Mouse (Mus musculus): Measurements from ENCODE around the gene Bod1l. TPM values are rescaled to one million over a fixed set of nuclear protein-coding genes. Genes with fewer than 3 reads are reported as not detected.

Bod1l gene
- total RNA-seq, 2 experiments from 2014 or later: 21.8 to 30.2 TPM

DNA sequence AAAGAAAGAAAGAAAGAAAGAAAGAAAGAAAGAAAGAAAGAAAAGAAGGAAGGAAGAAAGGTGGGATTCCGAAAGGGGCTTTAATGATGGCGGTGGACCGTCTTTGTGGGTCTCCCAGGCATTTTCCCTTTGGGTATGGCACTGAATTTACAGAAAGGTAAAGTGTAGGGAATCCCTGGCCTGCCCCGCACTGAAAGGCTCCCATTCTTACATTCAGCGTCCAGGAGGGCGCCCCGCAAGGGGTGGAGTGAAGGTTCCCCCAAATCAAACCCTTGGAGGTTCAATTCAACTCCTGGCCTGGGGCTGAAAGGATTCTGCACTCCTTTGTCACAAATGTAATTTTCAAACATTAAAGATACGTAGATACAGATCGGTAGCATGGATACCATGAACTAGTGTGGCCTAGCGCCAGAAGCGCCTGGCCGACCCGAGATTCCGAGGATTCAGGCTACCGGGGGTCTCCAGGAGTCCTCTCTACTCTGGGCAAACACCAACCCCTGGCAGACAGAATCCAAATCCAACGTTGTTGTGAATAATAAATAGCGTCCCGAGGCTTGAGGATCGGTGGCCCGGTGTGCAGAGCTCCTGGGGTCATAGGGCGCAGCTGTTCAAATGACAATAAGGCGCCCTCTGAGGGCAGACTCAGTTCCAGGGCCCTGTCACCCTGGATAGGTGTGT lies 83.1 kb downstream of the Bod1l start:
- no peak for DNase-seq (ENCODE audit: low spot score in 2 of 2)

- no peak for DNase-seq (ENCODE audit: low spot score in 2 of 2)
These were observed 84.0 kb downstream of the Bod1l start for GRCm38 (mm10) chr5:41760071-41760470.

DNA sequence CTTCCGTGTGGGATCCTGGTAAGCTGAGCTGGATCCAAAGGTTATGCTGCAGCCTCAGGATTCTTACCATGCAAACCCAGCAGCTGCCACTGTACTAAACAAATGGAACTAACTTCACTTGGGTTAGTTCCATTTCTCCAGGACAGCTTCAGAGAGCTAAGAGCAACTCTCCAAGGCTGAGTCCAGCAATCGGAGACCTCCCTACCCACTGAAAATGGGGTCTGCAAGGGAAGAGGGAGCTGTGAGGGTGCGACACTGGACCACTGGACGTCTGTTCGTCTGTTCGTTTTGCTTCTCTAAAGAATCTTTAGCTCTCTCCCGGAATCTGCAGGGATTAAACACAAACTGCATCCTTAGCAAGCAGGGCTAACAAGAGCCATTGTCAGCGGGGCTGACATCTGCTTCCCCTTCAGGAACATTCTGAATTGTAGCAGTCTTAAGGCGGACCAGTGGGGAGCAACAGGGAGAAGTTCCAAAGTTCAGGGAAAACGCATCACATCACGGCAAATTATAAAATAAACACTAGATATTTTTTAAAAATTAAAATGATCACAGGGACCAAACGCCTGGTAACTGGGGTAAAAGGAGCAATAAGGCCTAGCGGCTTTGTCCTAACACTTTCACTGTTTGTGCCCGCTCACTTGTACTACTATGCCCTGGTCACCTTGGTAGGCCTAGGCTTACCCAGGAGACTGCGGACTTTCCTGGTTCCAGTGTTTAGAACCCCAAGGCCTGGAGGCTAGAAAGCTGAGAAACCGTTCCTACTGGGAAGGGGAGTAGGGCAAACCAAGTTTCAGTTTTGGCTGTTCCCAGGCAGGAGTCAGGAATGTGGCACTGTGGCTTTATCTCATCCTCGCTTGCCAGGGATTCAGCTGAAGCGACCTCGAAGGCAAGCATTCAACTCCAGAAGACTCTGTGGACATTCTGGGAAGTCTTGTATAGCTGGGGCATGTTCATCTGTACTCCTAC lies 85.2 kb downstream of the Bod1l start:
- DNase-seq (ENCODE audit: low spot score in 2 of 2): no peak

- no peak for DNase-seq (ENCODE audit: low spot score in 2 of 2)
These were observed 86.8 kb downstream of the Bod1l start for GRCm38 (mm10) chr5:41757338-41757737.

DNA sequence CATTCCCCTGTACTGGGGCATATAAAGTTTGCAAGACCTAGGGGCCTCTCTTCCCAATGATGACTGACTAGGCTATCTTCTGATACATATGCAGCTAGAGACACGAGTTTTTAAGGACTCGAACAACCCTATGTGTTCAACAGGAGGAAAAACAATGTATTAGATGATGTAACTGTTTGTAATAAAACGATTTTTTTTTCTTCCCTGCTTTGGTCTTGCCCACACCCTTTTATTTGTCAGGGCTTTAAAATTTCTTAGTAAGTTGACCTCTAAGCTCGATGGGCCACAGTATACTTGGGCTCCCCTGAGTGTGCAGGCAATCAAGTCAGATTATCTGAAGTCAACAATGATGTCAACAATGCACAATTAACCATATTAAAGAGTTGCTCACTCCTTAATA lies 87.7 kb downstream of the Bod1l start:
- no peak for DNase-seq (ENCODE audit: low spot score in 2 of 2)

- DNase-seq (ENCODE audit: low spot score in 2 of 2): no peak
These were observed 88.6 kb downstream of the Bod1l start for GRCm38 (mm10) chr5:41755373-41755960.

GRCm38 (mm10) chr5:41754836-41755235 lies 89.3 kb downstream of the Bod1l start:
- DNase-seq (ENCODE audit: low spot score in 2 of 2): no peak

- DNase-seq (ENCODE audit: low spot score in 2 of 2): no peak
These were observed 89.8 kb downstream of the Bod1l start for GRCm38 (mm10) chr5:41754226-41754775.

DNA sequence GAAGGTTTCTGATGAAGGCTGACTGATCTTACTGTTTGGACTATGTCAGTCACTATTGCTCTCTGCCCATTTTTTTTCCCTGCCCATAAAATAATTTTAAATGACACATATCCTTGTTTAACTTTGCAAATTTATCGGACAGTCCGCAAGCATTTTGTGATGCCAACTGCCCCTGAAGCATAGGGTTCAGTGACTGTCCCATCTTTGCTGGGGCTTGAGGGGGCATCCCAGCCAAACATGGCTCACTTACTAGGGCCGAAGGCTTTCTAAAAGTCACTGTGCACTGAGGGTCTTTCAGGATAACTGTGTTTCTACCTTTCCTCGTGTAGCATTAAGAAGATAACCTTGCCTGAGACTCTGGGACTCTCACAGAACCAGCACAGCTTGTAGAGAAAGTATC lies 91.4 kb downstream of the Bod1l start:
- no peak for DNase-seq (ENCODE audit: low spot score in 2 of 2)

DNA sequence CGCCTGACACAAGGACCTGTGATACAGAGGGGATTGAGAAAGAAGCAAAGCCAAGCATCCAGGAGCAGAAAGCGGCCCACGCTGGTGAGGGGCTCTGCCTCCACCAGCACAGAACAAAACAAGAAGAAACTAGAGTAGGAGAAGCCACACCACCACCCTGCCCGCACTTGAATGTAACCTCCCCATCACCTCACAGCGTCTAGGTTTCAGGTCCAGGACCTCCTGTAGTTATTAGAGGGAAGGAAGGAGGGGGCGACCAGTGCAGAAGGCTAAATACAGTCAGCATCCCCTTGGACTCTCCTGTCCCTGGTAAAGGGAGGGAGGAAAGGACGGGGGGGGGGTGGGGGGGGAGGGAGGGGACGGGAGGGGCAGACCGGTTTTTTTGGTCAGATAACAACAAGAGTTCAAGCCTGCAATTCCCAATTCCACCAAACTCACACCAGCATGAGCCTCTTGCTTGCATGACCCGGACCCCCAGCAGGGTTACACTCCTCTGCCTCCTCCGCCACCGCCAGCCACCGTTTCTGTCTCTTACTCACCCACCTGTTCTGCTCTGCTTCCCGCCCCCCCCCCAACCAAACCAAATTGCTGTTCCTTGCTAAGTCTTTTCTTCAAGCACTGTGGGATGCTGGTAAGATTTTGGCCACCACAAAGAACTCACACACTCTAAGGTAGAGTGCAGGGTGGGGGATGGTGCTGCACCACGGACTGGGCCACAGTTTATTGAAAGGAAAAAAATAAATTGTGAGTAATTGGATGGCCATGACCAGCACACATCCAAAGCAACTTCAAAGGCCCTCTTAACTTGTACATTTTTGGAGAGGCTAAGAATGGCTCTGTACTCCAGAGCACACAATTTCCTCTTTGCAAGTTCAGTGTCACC lies 99.0 kb downstream of the Bod1l start:
- DNase-seq (ENCODE audit: low spot score in 2 of 2): no peak

DNA sequence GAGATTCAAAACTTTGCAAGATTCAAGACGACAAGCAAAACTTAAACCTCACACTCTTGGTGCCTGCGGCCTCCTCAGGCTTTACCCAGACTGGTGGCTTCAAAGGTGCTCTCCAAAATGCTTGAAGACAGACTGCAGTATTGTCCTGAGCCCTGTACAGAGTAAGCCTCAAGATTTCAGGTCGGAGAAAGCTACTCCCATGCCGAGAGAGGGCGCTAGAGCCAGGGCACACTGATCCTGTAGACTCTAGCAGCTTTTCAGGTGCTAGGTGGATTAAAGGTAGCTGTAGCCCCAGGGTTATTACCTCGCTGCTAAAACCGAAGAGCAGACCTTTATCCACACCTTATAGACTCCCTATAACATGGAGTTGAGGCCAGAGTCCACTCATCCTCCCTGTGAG lies 99.9 kb downstream of the Bod1l start:
- no peak for DNase-seq (ENCODE audit: low spot score in 2 of 2)

- no peak for DNase-seq (ENCODE audit: low spot score in 2 of 2)
These were observed 105.3 kb downstream of the Bod1l start for GRCm38 (mm10) chr5:41738817-41739216.

Small RNA genes within 50 kb of the gene (microRNA-seq; reads per million reads assigned to microRNA genes)
- 0 reads per million in 2 experiments for gene Mir6414 (ENCODE audit: borderline number of aligned reads in 2 of 2)

Other genes with a start within 250 kb of the Bod1l start
- gene Rab28, start 136.2 kb downstream of the Bod1l start, total RNA-seq (2021): 10 to 100 TPM; 50.6 to 53.8 TPM
- under 1 TPM in 1 of 2 experiments, not detected in 1; 0.17 TPM for gene Nkx3-2, start 79.8 kb downstream of the Bod1l start, total RNA-seq (2021)
- gene Gm16223, start 223.6 kb upstream of the Bod1l start, total RNA-seq (2021): under 1 TPM in 1 of 2 experiments, not detected in 1; 0.10 TPM

All from adrenal gland, adult 18-20 months (tissue).